Mouse (Mus musculus): ENCODE results near the gene Timp3. TPM values are rescaled to one million over a fixed set of nuclear protein-coding genes. Genes with fewer than 3 reads are reported as not detected.
"Not testable (repeated sequence)": the region's sequence is repeated elsewhere in the genome, so short reads cannot be mapped to it uniquely, and the experiment has no call there.

Gene Timp3
- polyA plus RNA-seq, 1 experiment from 2014 or later: 66.4 TPM

- H3K9ac ChIP-seq: no peak overlapping the region
- WGBS: 52% methylated on average over 8 of the region's 8 CpGs
- H3K4me3 ChIP-seq: no peak overlapping the region
- no peaks in the 10 kb centered on the region for H3K9me3 ChIP-seq
- no peaks in the 10 kb centered on the region for H3K27me3 ChIP-seq
- peak overlapping the region; percentile 26; the same call in 1 of the 2 replicates for H3K4me2 ChIP-seq (replicated peaks)
- H3K36me3 ChIP-seq: no peaks in the 10 kb centered on the region
- ATAC-seq (ENCODE audit: insufficient number of reproducible peaks, insufficient read depth, low FRiP score, low TSS enrichment): peak; percentile 86
- peak overlapping the region; percentile 32; the same call in 1 of the 2 replicates for H3K27ac ChIP-seq
- 0 out of 2 replicates have a peak, but pooled peaks cover 16% of the 10 kb centered on the region for H3K4me1 ChIP-seq
Measured at GRCm38 (mm10) chr10:86376392-86377185, 76.4 kb downstream of the Timp3 start.

DNA sequence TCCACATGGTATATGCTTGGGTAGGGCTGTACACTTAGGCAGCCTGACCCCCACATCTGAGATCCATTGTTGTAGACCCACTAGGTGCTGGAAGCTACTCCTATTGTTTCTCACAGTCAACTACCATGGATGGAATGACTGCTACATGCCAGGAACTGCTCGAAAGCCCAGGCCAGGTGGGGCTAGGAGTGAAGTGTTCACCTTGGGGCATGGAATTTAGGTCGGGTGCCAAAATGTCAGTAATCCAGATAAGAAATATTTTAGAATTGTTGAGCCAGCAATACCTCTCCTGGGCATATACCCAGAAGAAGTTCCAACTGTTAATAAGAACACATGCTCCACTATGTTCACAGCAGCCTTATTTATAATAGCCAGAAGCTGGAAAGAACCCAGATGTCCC, 78.6 kb downstream of the Timp3 start:
- not testable (repeated sequence) for ATAC-seq (ENCODE audit: insufficient number of reproducible peaks, insufficient read depth, low FRiP score, low TSS enrichment); H3K27ac ChIP-seq; H3K36me3 ChIP-seq; H3K27me3 ChIP-seq; H3K4me2 ChIP-seq (replicated peaks); H3K4me3 ChIP-seq; H3K9ac ChIP-seq; H3K9me3 ChIP-seq
- 77% methylated on average over 2 of the region's 2 CpGs for WGBS
- 0 out of 2 replicates have a peak, but pooled peaks cover 16% of the 10 kb centered on the region for H3K4me1 ChIP-seq

- H3K9ac ChIP-seq: no peak overlapping the region
- H3K4me3 ChIP-seq: no peak overlapping the region
- no peak overlapping the region for H3K27ac ChIP-seq
- no peak overlapping the region for H3K4me2 ChIP-seq (replicated peaks)
- H3K9me3 ChIP-seq: no peaks in the 10 kb centered on the region
- H3K36me3 ChIP-seq: no peaks in the 10 kb centered on the region
- 31% methylated on average over 2 of the region's 2 CpGs for WGBS
- no peak for ATAC-seq (ENCODE audit: insufficient number of reproducible peaks, insufficient read depth, low FRiP score, low TSS enrichment)
- 0 out of 2 replicates have a peak, but pooled peaks cover 20% of the 10 kb centered on the region for H3K4me1 ChIP-seq
- no peaks in the 10 kb centered on the region for H3K27me3 ChIP-seq
Measured at GRCm38 (mm10) chr10:86380626-86381025, 80.5 kb downstream of the Timp3 start.

DNA sequence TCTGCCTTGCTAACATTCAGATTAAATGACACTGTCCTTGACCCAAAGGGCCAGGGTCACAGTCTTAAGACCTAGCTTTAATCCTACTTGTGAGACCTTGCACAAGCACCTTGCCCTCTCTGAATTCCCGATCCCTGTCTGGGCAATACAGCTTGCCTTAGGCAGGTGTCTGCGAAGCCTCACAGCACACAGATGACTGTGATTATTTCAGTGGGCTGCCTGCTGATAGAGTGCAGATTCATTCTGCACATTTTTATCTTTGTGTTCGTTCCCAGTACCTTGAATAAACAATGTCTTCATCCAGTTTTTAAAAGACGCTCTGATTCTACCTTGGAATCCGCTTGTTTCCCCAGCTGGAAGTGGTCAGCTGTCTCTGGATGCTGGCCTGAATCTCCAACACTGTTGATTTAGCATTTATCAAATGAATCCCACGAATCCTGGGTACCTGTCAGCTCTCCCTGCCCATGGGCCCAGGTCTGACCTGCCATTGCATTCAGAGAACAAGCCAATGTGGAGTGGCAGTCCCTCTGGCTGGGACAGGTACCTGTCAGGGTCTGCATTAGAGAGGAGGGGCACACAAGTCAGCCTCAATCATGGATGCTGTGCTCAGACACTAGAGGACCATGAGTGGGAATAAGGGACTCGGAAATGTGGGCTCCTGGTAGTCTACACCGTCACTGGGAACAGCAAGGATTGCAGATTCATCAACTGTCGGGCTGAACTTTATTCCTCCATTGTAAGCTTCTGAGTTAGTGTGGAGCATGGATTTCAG, 81.2 kb downstream of the Timp3 start:
- no peaks in the 10 kb centered on the region for H3K36me3 ChIP-seq
- ATAC-seq (ENCODE audit: insufficient number of reproducible peaks, insufficient read depth, low FRiP score, low TSS enrichment): no peak
- H3K9ac ChIP-seq: no peak overlapping the region
- H3K27ac ChIP-seq: peak overlapping the region; percentile 20; the same call in 1 of the 2 replicates
- 0 out of 2 replicates have a peak, but pooled peaks cover 15% of the 10 kb centered on the region for H3K4me1 ChIP-seq
- H3K4me3 ChIP-seq: no peak overlapping the region
- H3K27me3 ChIP-seq: no peaks in the 10 kb centered on the region
- 48% methylated on average over 9 of the region's 9 CpGs for WGBS
- H3K4me2 ChIP-seq (replicated peaks): no peak overlapping the region
- H3K9me3 ChIP-seq: no peaks in the 10 kb centered on the region

DNA sequence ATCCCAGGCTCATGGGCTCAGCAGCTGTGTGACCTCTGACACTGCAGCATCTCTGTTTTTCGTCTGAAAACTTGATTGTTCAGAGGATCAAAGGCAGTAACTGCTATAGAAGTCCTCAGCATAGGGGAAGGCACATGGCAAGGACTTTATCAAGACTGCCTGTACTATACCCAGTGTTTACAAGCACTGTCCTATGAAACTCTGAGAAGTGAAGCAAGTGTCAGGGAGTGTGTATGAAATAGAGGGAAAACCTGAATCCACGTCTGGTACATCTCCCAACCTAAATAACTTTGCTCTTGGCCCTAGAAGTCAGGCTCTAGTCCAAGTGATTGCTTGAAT, 81.7 kb downstream of the Timp3 start:
- Histone ChIP-seq H3K9ac (no peak overlapping the region), H3K9me3 (no peaks in the 10 kb centered on the region), H3K27ac (no peak overlapping the region; the same call in 1 of the 2 replicates), H3K4me3 (no peak overlapping the region), H3K4me2 (replicated peaks) (no peak overlapping the region), H3K36me3 (no peaks in the 10 kb centered on the region), H3K4me1 (0 out of 2 replicates have a peak, but pooled peaks cover 9% of the 10 kb centered on the region), H3K27me3 (no peaks in the 10 kb centered on the region)
- no peak for ATAC-seq (ENCODE audit: insufficient number of reproducible peaks, insufficient read depth, low FRiP score, low TSS enrichment)
- WGBS: 34% methylated on average over 2 of the region's 2 CpGs

DNA sequence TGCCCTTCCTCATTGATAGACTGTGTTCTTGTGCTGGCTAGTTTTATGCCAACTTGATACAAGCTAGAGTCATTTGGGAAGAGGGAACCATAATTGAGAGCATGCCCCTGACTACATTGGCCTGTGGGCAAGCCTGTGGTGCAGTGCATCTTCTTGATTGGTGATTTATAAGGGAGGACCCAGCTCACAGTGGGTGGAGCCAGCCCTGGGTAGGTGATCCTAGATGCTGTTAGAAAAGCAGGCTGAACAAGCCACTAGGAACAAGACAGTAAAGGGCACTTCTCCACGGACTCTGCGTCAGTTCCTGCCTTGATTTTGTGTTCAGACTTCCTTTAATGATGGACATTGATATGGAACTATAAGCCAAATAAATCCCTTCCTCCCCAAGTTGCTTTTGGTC, 84.5 kb downstream of the Timp3 start:
- Histone ChIP-seq H3K27ac (no peak overlapping the region), H3K27me3 (no peaks in the 10 kb centered on the region), H3K9me3 (no peaks in the 10 kb centered on the region), H3K9ac (no peak overlapping the region), H3K4me1 (peaks cover 15% of the 10 kb centered on the region; the same call in 1 of the 2 replicates), H3K36me3 (no peaks in the 10 kb centered on the region), H3K4me2 (replicated peaks) (no peak overlapping the region), H3K4me3 (no peak overlapping the region)
- no peak for ATAC-seq (ENCODE audit: insufficient number of reproducible peaks, insufficient read depth, low FRiP score, low TSS enrichment)
- 92% methylated on average over 2 of the region's 2 CpGs for WGBS

GRCm38 (mm10) chr10:86385656-86386055, 85.5 kb downstream of the Timp3 start:
- Histone ChIP-seq H3K4me3 (no peak overlapping the region), H3K4me2 (replicated peaks) (no peak overlapping the region), H3K36me3 (no peaks in the 10 kb centered on the region), H3K4me1 (peaks cover 15% of the 10 kb centered on the region; the same call in 1 of the 2 replicates), H3K27ac (no peak overlapping the region), H3K9me3 (no peaks in the 10 kb centered on the region), H3K9ac (no peak overlapping the region), H3K27me3 (no peaks in the 10 kb centered on the region)
- ATAC-seq (ENCODE audit: insufficient number of reproducible peaks, insufficient read depth, low FRiP score, low TSS enrichment): no peak
- 47% methylated on average over 4 of the region's 4 CpGs for WGBS

- no peak for ATAC-seq (ENCODE audit: insufficient number of reproducible peaks, insufficient read depth, low FRiP score, low TSS enrichment)
- H3K4me1 ChIP-seq: peaks cover 15% of the 10 kb centered on the region; the same call in 1 of the 2 replicates
- no peak overlapping the region for H3K4me3 ChIP-seq
- 71% methylated on average over 4 of the region's 4 CpGs for WGBS
- H3K27ac ChIP-seq: no peak overlapping the region
- H3K4me2 ChIP-seq (replicated peaks): no peak overlapping the region
- H3K27me3 ChIP-seq: no peaks in the 10 kb centered on the region
- no peak overlapping the region for H3K9ac ChIP-seq
- no peaks in the 10 kb centered on the region for H3K36me3 ChIP-seq
- H3K9me3 ChIP-seq: no peaks in the 10 kb centered on the region
Measured at GRCm38 (mm10) chr10:86386232-86386631, 86.1 kb downstream of the Timp3 start.

DNA sequence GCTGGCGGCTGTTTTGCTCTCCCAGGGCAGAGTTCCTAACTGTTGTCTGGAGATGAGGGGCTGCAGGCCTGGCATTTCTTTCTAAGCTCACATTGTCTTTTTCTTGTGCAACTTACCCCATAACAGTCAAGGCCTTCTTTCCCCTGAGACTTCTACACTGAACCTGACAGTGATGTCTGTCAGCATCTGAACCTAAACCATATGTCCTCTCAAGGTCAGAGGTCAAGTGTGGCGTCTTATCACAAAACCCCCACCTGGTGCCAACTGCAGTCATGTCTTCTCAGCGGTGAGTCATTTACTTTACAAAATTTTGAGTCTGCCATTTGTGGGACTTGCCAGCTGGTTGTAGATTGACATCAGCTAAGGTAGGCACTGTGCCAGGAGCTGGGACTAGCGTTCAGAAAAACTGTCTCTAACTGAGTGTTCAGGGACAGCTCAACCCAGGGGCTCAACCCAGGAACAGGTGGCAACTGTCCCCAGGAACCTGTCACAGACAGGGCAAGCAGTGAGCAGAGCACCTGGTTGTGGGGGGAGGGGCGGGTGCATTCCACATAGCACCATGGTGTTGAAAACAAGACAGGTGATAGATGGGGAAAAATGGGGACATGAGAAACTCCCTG, 87.8 kb downstream of the Timp3 start:
- peaks cover 13% of the 10 kb centered on the region; the same call in 1 of the 2 replicates for H3K4me1 ChIP-seq
- no peaks in the 10 kb centered on the region for H3K36me3 ChIP-seq
- no peaks in the 10 kb centered on the region for H3K27me3 ChIP-seq
- ATAC-seq (ENCODE audit: insufficient number of reproducible peaks, insufficient read depth, low FRiP score, low TSS enrichment): no peak
- H3K4me2 ChIP-seq (replicated peaks): no peak overlapping the region
- H3K4me3 ChIP-seq: no peak overlapping the region
- no peak overlapping the region for H3K27ac ChIP-seq
- 57% methylated on average over 5 of the region's 5 CpGs for WGBS
- H3K9me3 ChIP-seq: no peaks in the 10 kb centered on the region
- H3K9ac ChIP-seq: no peak overlapping the region

DNA sequence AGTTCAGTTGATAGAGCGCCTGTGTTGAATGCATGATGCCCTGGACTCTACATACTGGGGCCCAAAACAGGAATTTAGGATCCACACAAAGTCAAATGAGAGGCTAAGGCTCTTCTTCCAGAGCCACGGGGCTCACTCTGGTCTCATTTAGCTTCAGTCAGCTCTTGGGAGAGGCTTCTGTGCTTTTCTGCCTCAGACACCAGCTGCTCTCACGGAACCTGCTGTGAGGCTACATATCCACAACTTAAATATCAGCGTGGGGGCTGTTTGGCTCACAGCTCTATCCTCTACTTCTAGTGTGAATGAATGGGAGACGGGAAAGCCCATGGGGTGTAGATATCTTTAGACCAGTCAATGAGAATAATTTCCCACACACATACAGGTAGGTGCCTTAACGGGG, 88.6 kb downstream of the Timp3 start:
- H3K4me3 ChIP-seq: no peak overlapping the region
- no peaks in the 10 kb centered on the region for H3K9me3 ChIP-seq
- no peak for ATAC-seq (ENCODE audit: insufficient number of reproducible peaks, insufficient read depth, low FRiP score, low TSS enrichment)
- H3K9ac ChIP-seq: no peak overlapping the region
- no peaks in the 10 kb centered on the region for H3K27me3 ChIP-seq
- WGBS: 78% methylated on average over 6 of the region's 6 CpGs
- no peaks in the 10 kb centered on the region for H3K36me3 ChIP-seq
- no peak overlapping the region for H3K4me2 ChIP-seq (replicated peaks)
- no peak overlapping the region for H3K27ac ChIP-seq
- H3K4me1 ChIP-seq: peaks cover 13% of the 10 kb centered on the region; the same call in 1 of the 2 replicates

DNA sequence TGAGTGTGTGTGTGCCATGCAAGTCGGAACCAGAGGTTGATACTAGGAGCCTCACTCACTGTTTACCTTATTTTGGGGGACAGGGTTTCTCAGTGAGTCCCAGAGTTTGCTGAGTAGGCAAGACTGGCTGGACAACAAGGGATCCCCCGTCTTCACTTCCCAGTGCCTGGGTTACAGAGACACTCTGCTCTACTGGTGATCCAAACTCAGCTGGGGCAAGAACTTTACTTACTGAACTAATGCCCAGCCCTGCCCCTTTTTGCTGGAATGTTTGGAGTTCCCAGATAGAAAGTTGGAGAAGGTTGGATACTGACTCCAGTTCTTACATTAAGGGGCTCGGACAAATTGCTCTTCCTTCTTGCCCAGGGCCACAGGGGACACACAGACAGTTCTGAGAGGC, 89.2 kb downstream of the Timp3 start:
- Histone ChIP-seq H3K36me3 (no peaks in the 10 kb centered on the region), H3K27me3 (no peaks in the 10 kb centered on the region), H3K27ac (no peak overlapping the region), H3K9ac (no peak overlapping the region), H3K4me1 (peaks cover 13% of the 10 kb centered on the region; the same call in 1 of the 2 replicates), H3K9me3 (no peaks in the 10 kb centered on the region), H3K4me2 (replicated peaks) (no peak overlapping the region), H3K4me3 (no peak overlapping the region)
- WGBS: 83% methylated on average over 3 of the region's 3 CpGs
- ATAC-seq (ENCODE audit: insufficient number of reproducible peaks, insufficient read depth, low FRiP score, low TSS enrichment): no peak
